Mouse (Mus musculus) forebrain, postnatal 0 days (tissue): ENCODE results near the gene Tnk1. TPM values are rescaled to one million over a fixed set of nuclear protein-coding genes. Genes with fewer than 3 reads are reported as not detected.

ENCODE experiments used
- ATAC-seq: fragments of 200-750 bp; cut with Nextera tagmentation; 2 replicates; pipeline ENCODE4 v1.8.0; 2017; ENCODE audit warnings: mild to moderate bottlenecking, moderate library complexity
- DNase-seq: peaks from one replicate; pipeline ENCODE4 v3.0.0-alpha.2; 2015
- H3K27ac ChIP-seq: fragments of 300-500 bp; sonication (generic); 2 replicates; pipeline ENCODE4 v1.5.1; 2014; ENCODE audit warnings: low read depth, mild to moderate bottlenecking, antibody characterized with exemption, low read length, moderate library complexity, mixed read lengths
- H3K27me3 ChIP-seq: fragments of 300-500 bp; sonication (generic); 2 replicates; pipeline ENCODE4 v1.6.1; 2014; ENCODE audit warnings: mild to moderate bottlenecking, low read length, mixed read lengths; ENCODE audit not compliant: insufficient read depth
- H3K36me3 ChIP-seq: fragments of 300-500 bp; sonication (generic); 2 replicates; pipeline ENCODE4 v1.6.1; 2014; ENCODE audit warnings: mild to moderate bottlenecking, moderate library complexity; ENCODE audit not compliant: insufficient read depth
- H3K4me1 ChIP-seq: fragments of 300-500 bp; sonication (generic); 2 replicates; pipeline ENCODE4 v1.6.1; 2014; ENCODE audit warnings: antibody characterized with exemption; ENCODE audit not compliant: insufficient read depth
- H3K4me2 ChIP-seq: fragments of 300-500 bp; sonication (generic); 2 replicates; pipeline ENCODE4 v1.6.1; 2014; ENCODE audit warnings: low read depth, mild to moderate bottlenecking, moderate library complexity
- H3K4me3 ChIP-seq: fragments of 300-500 bp; sonication (generic); 2 replicates; pipeline ENCODE4 v1.5.1; 2014; ENCODE audit warnings: low read depth, low read length, mixed read lengths
- H3K9ac ChIP-seq: fragments of 300-500 bp; sonication (generic); 2 replicates; pipeline ENCODE4 v1.6.1; 2014; ENCODE audit warnings: mild to moderate bottlenecking
- H3K9me3 ChIP-seq: fragments of 300-500 bp; sonication (generic); 2 replicates; pipeline ENCODE4 v1.6.1; 2016; ENCODE audit warnings: low read length
- CTCF ChIP-seq: sonication (generic); IDR thresholded peaks from 2 replicates; pipeline ENCODE4 v1.5.1; 2016; ENCODE audit warnings: antibody characterized with exemption, control low read depth, low read depth
- WGBS: fragments of 180-500 bp; shearing (Covaris S2); extraction: QIAGEN DNeasy Blood & Tissue Kit; methylation state at CpG from one replicate; pipeline ENCODE4 v1.1.7; 2014; 5-methylcytosine and 5-hydroxymethylcytosine counted together
- polyA plus RNA-seq: library from polyadenylated mRNA; unstranded; fragments of >200 nt; fragmentation: Nextera tagmentation; extraction: Ambion mirVana; gene quantifications from 2 replicates; pipeline ENCODE4 v1.2.1, GENCODE M21; 2015
- total RNA-seq: library from RNA; depleted of rRNA; stranded (reverse); fragments of >200 nt; gene quantifications from 2 replicates; pipeline ENCODE4 v1.2.3, GENCODE M21; 2014; rRNA removed

The Tnk1 gene
- total RNA-seq (not detected in 2 replicates), polyA plus RNA-seq (0.10 and 0.23 TPM in 2 replicates)

DNA sequence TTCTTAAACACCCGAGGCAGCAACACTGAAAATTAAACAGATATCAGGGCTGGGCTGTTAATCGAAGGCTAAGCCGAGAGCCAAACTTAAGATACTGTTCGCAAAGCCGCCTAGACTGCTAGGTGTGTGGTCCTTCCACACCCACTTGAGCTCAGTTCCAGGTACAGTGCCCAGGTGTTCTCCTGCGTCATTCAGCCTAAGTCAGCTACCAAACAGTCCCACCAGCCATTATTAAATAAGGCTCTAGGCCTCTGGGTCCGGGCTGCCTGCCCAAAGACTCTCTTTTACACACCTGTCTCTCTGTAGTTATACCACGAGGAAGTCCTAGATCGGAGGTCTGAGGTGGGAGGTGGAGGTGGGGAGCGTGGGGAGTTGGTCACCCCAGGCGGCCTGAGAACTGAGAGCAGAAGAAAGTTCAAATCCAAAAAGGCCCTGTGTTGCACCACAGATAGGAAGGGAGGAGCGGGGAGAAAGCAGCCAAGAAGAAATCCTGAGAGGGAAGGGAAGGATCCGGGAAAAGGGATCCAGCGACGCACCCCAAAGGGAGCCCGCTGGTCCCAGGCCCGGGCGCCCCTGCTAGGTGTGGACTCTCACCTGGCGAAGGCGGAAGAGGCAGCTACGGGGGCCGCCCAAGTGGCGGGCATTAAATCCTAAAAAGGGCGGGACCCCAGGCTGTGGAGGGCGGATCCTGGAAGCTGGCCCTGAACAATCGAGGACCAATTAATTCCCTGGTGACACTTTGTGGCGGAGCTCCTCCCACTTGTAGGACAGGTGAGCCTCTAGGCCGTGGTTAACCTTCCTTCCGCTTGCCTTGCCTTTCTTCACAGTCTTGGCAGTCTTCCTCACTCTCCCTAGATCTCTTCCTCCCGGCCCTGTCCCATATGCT, at the start of gene Tnk1:
Tnk1 (minus strand) TSS at position 618 of the 886 bp plus-strand sequence.
- no peaks in the 10 kb centered on the region for H3K4me1 ChIP-seq
- no peak within 1 kb of the TSS for H3K4me3 ChIP-seq
- 22% methylated on average over 30 of the region's 30 CpGs for WGBS
- no peak for DNase-seq
- no peak for TF ChIP-seq CTCF
- no peak within 1 kb of the TSS for H3K27ac ChIP-seq
- ATAC-seq: no peak
- peaks cover 11% of the 10 kb centered on the region; the same call in 1 of the 2 replicates for H3K27me3 ChIP-seq
- H3K9me3 ChIP-seq: no peaks in the 10 kb centered on the region
- no peak within 1 kb of the TSS for H3K4me2 ChIP-seq
- H3K9ac ChIP-seq: no peak within 1 kb of the TSS
- H3K36me3 ChIP-seq: no peaks in the 10 kb centered on the region

DNA sequence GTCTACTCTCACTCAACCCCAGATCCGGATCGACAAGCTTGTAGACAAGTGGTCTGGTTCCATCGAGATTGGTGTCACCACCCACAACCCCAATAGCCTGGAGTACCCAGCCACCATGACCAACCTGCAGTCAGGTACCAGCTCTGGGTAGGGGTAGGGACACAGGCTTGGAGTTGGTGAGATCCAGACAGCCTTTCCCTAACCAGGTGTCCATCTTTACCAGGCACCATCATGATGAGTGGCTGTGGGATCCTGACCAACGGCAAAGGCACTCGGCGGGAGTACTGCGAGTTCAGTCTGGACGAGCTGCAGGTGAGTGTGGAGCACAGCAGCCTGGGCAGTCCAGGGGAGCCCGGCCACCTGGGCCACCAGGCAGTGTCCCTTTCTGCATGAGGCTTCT, 45.8 kb upstream of the Tnk1 start:
- DNase-seq (no peak), ATAC-seq (no peak)
- Histone ChIP-seq H3K9ac (no peak overlapping the region), H3K4me2 (no peak overlapping the region), H3K36me3 (peaks cover 60% of the 10 kb centered on the region), H3K4me3 (no peak overlapping the region), H3K4me1 (peaks cover 9% of the 10 kb centered on the region), H3K9me3 (no peaks in the 10 kb centered on the region), H3K27me3 (no peaks in the 10 kb centered on the region), H3K27ac (no peak overlapping the region)
- WGBS: 95% methylated on average over 9 of the region's 9 CpGs
- TF ChIP-seq CTCF: no peak

DNA sequence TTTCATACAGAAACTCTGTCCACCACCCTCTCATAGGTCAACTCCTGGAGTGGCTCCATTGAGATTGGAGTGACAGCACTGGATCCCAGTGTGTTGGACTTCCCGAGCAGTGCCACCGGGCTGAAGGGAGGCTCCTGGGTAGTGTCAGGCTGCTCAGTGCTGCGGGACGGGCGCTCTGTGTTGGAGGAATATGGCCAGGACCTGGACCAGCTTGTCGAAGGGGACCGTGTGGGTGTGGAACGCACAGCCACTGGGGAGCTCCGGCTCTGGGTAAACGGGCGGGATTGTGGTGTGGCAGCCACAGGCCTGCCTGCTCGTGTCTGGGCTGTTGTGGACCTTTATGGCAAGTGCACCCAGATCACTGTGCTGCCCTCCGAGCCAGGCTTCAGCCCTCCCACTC, 44.4 kb upstream of the Tnk1 start:
- 88% methylated on average over 13 of the region's 13 CpGs for WGBS
- Histone ChIP-seq H3K4me1 (peaks cover 14% of the 10 kb centered on the region), H3K27me3 (no peaks in the 10 kb centered on the region), H3K9me3 (no peaks in the 10 kb centered on the region), H3K9ac (no peak overlapping the region), H3K4me3 (no peak overlapping the region), H3K36me3 (peaks cover 47% of the 10 kb centered on the region), H3K4me2 (peak overlapping the region; percentile 89; the same call in 1 of the 2 replicates), H3K27ac (no peak overlapping the region)
- ATAC-seq (no peak), DNase-seq (no peak)
- no peak for TF ChIP-seq CTCF

DNA sequence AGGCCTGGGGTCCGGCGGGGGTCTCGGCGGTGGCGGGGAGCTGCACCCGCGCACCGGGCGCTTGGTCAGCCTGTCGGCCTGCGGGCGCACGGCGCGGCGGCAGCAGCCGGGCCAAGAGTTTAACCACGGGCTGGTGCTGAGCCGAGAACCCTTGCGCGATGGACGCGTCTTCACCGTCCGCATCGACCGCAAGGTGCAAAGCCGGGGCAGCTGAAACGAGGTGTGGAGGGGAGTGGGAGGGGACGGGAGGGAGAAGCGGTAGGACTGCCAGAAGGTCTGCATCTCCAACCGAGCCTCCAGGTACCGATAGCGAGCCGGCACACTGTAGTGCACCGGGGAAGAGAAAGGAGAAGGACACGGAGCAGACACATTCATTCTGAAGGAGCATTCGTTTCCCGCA, 43.5 kb upstream of the Tnk1 start:
- Histone ChIP-seq H3K9me3 (no peaks in the 10 kb centered on the region), H3K4me3 (peak overlapping the region; percentile 82), H3K36me3 (peaks cover 37% of the 10 kb centered on the region), H3K4me2 (peak overlapping the region; percentile 89), H3K27me3 (no peaks in the 10 kb centered on the region), H3K4me1 (peaks cover 14% of the 10 kb centered on the region), H3K27ac (peak overlapping the region; percentile 91), H3K9ac (peak overlapping the region; percentile 74)
- peak; percentile 26 for DNase-seq
- no peak for TF ChIP-seq CTCF
- WGBS: under 1% methylated on average over 36 of the region's 39 CpGs
- no peak for ATAC-seq

DNA sequence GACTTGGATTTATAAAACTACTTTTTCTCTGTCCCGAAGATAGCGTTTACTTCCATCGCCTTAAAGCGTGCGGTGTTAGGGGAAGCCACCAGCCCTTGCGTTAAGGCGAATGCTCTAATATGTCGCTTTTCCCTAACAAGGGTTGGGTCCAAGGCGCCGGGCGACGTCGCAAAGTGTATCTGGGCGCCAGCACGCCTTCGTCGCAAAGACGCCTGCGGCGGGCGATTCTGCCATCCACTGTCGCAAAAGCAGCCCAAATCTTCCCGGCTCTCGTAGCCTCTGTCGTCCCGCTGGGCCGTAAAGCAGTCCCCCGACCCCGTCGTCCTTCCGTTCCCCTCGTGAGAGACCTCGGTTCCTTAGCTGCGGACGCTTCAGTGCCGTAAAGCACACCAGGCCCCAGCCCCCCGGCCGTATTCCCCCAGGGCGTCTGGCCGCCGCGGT, 42.9 kb upstream of the Tnk1 start:
- WGBS: under 1% methylated on average over 42 of the region's 42 CpGs

DNA sequence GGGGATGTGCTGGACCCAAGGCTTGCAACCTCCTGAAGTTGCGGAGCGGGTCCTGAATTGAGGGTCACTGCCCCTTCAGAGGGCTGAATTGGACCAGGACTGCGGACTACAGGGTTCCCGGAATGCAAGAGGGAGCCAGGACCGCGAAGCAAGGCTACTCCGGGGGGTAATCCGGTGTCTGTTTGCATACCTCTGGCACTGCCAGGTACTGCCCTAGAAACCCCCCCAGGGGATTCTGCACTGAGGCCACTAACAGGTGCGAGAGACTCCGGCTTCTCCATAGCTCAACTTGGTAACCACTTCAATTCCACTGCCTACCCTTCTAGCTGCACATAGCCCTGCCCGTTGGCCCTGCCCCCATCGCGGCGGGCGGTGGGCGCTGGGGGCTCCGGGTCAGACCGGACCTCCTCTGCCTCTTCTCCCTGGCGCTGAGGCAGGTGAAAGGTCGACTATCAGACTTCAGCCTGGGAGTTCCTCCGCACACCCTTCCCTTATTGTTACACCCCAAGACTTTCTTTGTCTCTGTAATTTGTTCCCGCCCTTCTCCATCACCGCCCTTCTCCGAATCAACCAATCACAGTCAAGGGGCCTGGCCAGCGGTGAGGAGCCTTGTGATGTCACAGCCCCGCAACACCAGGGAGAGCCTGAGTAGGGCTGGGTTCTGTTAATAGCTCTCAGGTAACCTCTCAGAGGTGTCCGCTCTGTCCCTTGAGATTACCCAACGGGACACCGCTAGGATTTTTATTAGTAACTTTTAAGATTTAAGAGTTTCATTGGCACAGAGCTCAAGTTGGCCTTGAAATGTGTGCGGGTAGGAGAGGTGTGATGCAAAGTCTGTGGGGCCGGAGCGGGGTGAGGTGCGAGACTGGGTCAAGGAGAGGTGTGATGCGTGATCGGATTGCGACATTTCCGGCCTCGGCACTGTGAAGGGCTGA, 42.2 kb upstream of the Tnk1 start, which contains the start of the genes 2810408A11Rik and Neurl4:
2810408A11Rik (minus strand) TSS at position 517 of the 935 bp plus-strand sequence.
Neurl4 (plus strand) TSS at position 602 of the 935 bp plus-strand sequence.
- H3K4me1 ChIP-seq: peaks cover 14% of the 10 kb centered on the region
- peak within 1 kb of the TSS; percentile 89 for H3K4me2 ChIP-seq
- H3K9me3 ChIP-seq: no peaks in the 10 kb centered on the region
- no peaks in the 10 kb centered on the region for H3K27me3 ChIP-seq
- no peak for TF ChIP-seq CTCF
- peak; percentile 95 for DNase-seq
- H3K9ac ChIP-seq: peak within 1 kb of the TSS; percentile 74
- ATAC-seq: peak; percentile 94
- peak within 1 kb of the TSS; percentile 91 for H3K27ac ChIP-seq
- peaks cover 24% of the 10 kb centered on the region for H3K36me3 ChIP-seq
- peak within 1 kb of the TSS; percentile 82 for H3K4me3 ChIP-seq
- under 1% methylated on average over 38 of the region's 38 CpGs for WGBS

More for the DNA sequence above, 42.9 kb upstream of the Tnk1 start:
- no peak for TF ChIP-seq CTCF
- Histone ChIP-seq H3K9me3 (no peaks in the 10 kb centered on the region), H3K4me1 (peaks cover 14% of the 10 kb centered on the region), H3K4me3 (peak overlapping the region; percentile 82), H3K36me3 (peaks cover 31% of the 10 kb centered on the region), H3K9ac (peak overlapping the region; percentile 74), H3K27me3 (no peaks in the 10 kb centered on the region), H3K4me2 (peak overlapping the region; percentile 89), H3K27ac (peak overlapping the region; percentile 91)
- ATAC-seq (peak; percentile 84), DNase-seq (peak; percentile 99)
